Mouse (Mus musculus): ENCODE data around the gene Gm8297.
"Not testable (repeated sequence)": the region's sequence is repeated elsewhere in the genome, so short reads cannot be mapped to it uniquely, and the experiment has no call there.

Gm8297 gene

DNA sequence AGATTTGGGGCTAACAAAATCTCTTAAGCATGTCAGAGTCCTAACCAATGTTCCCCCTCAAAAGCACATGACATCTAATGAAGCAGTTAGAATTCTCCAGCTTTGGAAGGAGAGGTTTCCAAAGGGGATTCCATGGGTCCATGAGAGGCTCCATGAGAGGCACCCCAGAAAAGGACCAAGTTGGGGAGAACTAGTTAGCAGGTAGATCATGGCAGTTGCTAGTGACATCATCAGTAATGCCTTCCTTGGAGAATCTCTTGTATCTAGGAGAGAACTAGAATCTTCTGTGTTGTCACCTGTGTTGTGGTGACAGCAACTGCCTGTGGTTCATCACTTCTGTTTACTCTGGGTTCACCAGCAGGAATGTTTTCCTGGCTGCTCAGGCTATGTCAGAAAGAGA is at the start of gene Gm8297:
Gene Gm8297, plus strand, starts transcription at position 301 of the 400 bp plus-strand sequence.
- DNase-seq (ENCODE audit: low spot score in 2 of 2): not testable (repeated sequence)

DNA sequence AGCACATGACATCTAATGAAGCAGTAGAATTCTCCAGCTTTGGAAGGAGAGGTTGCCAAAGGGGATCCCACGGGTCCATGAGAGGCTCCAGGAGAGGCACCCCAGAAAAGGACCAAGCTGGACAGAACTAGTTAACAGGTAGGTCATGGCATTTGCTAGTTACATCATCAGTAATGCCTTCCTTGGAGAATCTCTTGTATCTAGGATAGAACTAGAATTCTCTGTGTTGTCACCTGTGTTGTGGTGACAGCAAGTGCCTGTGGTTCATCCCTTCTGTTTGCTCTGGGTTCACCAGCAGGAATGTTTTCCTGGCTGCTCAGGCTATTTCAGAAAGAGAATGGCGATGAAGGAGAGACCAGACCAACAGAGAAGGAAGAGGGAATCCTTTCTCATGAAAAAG is 31.9 kb downstream of the Gm8297 start, which contains the start of gene Gm3298:
Gene Gm3298, plus strand, starts transcription at position 301 of the 400 bp plus-strand sequence.
- not testable (repeated sequence) for DNase-seq (ENCODE audit: low spot score in 2 of 2)

Data from cerebellum, postnatal 4 days (tissue).